Mouse (Mus musculus) Patski (cell line): Measurements from ENCODE around the gene Cd151. TPM values are rescaled to one million over a fixed set of nuclear protein-coding genes. Genes with fewer than 3 reads are reported as not detected.
"Not testable (repeated sequence)": the region's sequence is repeated elsewhere in the genome, so short reads cannot be mapped to it uniquely, and the experiment has no call there.

Experiments
- ATAC-seq: fragments of 100-300 bp; one replicate; pipeline ENCODE4 v1.8.0; 2021
- CTCF ChIA-PET: fragments of 350-600 bp; sonication (Branson Sonifier 250); formaldehyde crosslinking; loops from one replicate; lab custom pipeline; 2022; ENCODE audit warnings: inconsistent platforms; lab: Charles Lee
- POLR2A ChIA-PET: fragments of 350-600 bp; sonication (Branson Sonifier 250); formaldehyde crosslinking; loops from one replicate; lab custom pipeline; 2022; ENCODE audit warnings: antibody characterized with exemption, inconsistent platforms; lab: Charles Lee
- DNase-seq: peaks from one replicate; pipeline ENCODE4 v3.0.0-alpha.2; 2011; ENCODE audit warnings: low read depth, low spot score
- H3K27me3 ChIP-seq: fragments of 371-371 bp; one replicate; pipeline ENCODE4 v1.5.1; 2021
- CTCF ChIP-seq: fragments of 100-300 bp; IDR thresholded peaks from one replicate; pipeline ENCODE4 v1.5.1; 2021
- in situ Hi-C: fragments of 300-500 bp; cut with MboI; formaldehyde crosslinking; loops from 3 replicates; pipeline ENCODE4 v1.11.1; 2018; ENCODE audit warnings: low pct_unique_long_range_greater_than_20kb, mixed read lengths
- polyA plus RNA-seq: library from polyadenylated mRNA; unstranded; gene quantifications from one replicate; pipeline ENCODE4 v1.2.3, GENCODE M21; 2021

Cd151 gene
- polyA plus RNA-seq, 1 experiment from 2014 or later: 551 TPM

GRCm38 (mm10) chr7:141443081-141443821, 23.9 kb upstream of the Cd151 start:
- ChIA-PET CTCF (interaction anchor here (1.2 to 2.1 kb wide), 5 partner anchors 14 to 101 kb away, joined by 3 to 11 read pairs (median 4); partner anchors contain the start of genes Cend1 and Gatd1), POLR2A (interaction anchor here (1.4 kb wide), 1 partner anchor 34 kb away, joined by 3 read pairs; no protein-coding TSS in a partner anchor)
- in situ Hi-C loops: no loop called here
- H3K27me3 ChIP-seq: no peaks in the 10 kb centered on the region
- TF ChIP-seq CTCF: no peak
- ATAC-seq (peak; percentile 28), DNase-seq (no peak)

DNA sequence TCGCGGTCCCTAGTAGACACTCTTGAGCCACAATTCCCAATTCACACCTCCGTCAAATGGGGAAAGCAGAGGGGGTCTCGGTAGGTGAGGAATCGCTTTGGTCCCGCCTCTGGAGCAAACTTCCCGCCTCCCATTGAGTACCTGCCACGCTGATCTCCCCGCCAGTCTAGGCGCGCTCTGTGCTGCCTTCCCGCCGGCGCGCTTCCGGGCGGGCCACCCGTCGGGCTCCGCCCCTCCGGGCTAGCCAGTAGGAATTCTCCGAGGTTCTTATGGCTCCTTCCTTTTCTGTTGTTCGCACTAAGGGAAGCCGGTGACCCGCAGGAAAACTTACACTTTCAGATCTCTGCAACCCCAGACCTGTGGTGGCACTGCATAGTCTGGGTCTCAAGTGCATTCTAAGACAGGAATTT, 23.4 kb upstream of the Cd151 start, which contains the start of gene Pidd1:
Gene Pidd1, minus strand, starts transcription at position 198 of the 410 bp plus-strand sequence.
- TF ChIP-seq CTCF: no peak
- POLR2A ChIA-PET: interaction anchor here (1.4 kb wide), 2 partner anchors 25 to 33 kb away, joined by 3 to 4 read pairs; no protein-coding TSS in a partner anchor
- CTCF ChIA-PET: interaction anchor here (1.2 to 1.8 kb wide), 3 partner anchors 15 to 36 kb away, joined by 3 to 6 read pairs (median 4); partner anchors contain the start of gene Cend1
- DNase-seq (no peak), ATAC-seq (peak; percentile 59)
- in situ Hi-C loops: no loop called here
- H3K27me3 ChIP-seq: no peaks in the 10 kb centered on the region

DNA sequence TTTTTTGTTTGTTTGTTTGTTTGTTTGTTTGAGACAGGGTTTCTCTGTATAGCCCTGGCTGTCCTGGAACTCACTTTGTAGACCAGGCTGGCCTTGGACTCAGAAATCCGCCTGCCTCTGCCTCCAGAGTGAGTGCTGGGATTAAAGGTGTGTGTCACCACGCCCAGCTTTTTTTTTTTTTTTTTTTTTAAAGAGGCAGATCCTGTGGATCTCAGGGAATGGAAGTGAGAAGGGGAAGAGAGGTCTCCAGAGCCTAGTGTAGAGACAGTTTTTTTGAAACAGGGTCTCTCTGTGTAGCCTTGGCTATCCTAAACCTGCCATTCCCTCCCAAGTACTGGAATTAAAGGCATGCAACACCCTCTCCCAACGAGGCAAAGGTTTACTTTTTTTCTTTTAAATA, 20.8 kb upstream of the Cd151 start:
- DNase-seq, CTCF ChIA-PET, in situ Hi-C loops, H3K27me3 ChIP-seq, ATAC-seq: not testable (repeated sequence)
- POLR2A ChIA-PET: interaction anchor here (0.8 to 1.1 kb wide), 2 partner anchors 10 to 22 kb away, joined by 3 read pairs; no protein-coding TSS in a partner anchor

DNA sequence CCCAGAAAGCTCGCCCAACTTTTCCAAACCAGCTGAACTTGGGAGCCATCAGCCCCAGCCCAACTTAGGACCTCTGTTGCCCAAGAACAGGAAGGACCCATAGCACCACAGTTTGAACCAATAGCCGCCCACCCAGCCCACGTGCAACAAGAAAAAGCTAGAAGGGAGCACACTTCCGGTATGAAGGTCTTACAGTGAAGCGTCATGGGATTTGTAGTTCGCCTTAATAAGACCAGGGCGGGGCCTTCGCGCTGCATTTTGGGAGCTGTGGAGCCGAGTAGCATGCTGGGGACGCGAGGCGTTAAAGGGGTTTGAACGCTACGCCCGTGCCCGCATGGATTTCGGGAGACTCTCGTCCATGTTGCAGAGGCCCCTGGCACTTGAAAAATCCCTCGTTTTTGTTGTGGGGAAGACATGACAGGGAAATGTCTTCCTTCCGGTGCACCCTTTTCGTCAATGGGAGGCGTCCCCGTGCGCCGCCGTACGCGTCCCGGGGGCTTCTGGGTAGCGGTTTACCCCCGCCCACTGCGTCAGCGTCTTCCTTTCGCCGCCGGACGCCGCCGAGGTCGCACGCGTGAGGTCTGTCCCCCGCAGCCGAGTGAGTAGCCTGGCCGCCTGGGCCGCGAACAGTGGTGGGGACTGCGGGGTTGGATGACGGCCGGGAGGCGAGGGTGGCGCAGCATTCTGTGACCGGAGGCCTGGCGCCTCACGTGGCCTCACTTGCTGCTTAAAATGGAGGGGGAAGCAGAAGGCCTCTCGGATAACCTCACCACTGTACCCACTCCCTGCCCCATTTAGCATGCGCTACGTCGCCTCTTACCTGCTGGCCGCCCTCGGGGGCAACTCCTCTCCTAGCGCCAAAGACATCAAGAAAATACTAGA, 19.8 kb upstream of the Cd151 start, which contains the start of gene Rplp2:
Gene Rplp2, plus strand, starts transcription at position 261 of the 882 bp plus-strand sequence.
- ATAC-seq: peak; percentile 74

DNA sequence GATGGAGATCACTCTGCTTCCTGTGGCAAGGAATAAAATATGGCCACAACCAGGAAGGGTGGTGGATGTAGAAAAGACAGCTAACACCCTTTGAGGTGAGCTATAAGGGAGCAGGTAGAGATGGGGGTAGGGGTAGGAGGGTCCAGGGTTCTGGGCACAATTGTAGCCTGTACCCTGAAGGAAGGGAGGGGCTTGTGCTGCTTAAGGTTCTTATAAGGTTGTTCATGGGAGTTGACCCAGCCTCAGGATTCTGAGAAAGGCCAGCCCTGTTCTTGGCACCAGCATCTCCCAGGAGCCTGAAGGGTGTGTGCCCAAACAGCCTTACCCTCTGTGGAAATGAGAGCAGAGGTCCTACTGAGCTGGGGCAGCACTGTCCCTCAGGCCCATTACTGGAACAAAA, 15.3 kb upstream of the Cd151 start:
- CTCF ChIA-PET: interaction anchor here (1.3 to 3.4 kb wide), 2 partner anchors 17 to 29 kb away, joined by 3 to 11 read pairs; no protein-coding TSS in a partner anchor
- no peak for DNase-seq
- TF ChIP-seq CTCF: no peak
- POLR2A ChIA-PET: no interaction called here
- H3K27me3 ChIP-seq: no peaks in the 10 kb centered on the region
- in situ Hi-C loops: loop anchor here (5.0 to 25.0 kb wide), 2 partner anchors 40 to 935 kb away; partner anchors contain the start of genes Ctsd, Gatd1 and Gm49369
- no peak for ATAC-seq

More for the DNA sequence above, 19.8 kb upstream of the Cd151 start, which contains the start of gene Rplp2:
- no peak for DNase-seq
- TF ChIP-seq CTCF: no peak
- POLR2A ChIA-PET: interaction anchor here (0.8 to 1.1 kb wide), 2 partner anchors 9 to 21 kb away, joined by 3 read pairs; no protein-coding TSS in a partner anchor
- no peaks in the 10 kb centered on the region for H3K27me3 ChIP-seq
- CTCF ChIA-PET: interaction anchor here (1.4 kb wide), 1 partner anchor 39 kb away, joined by 3 read pairs; no protein-coding TSS in a partner anchor
- in situ Hi-C loops: no loop called here

- DNase-seq (no peak), ATAC-seq (no peak)
- no peaks in the 10 kb centered on the region for H3K27me3 ChIP-seq
- in situ Hi-C loops: loop anchor here (5.0 to 25.0 kb wide), 2 partner anchors 41 to 934 kb away; partner anchors contain the start of genes Ctsd, Gatd1 and Gm49369
- CTCF ChIA-PET: interaction anchor here (1.3 to 3.4 kb wide), 2 partner anchors 15 to 17 kb away, joined by 3 to 11 read pairs; no protein-coding TSS in a partner anchor
- POLR2A ChIA-PET: interaction anchor here (0.9 to 6.5 kb wide), 2 partner anchors 14 to 15 kb away, joined by 4 to 47 read pairs; partner anchors contain the start of gene Cd151
- no peak for TF ChIP-seq CTCF
Observed at GRCm38 (mm10) chr7:141453636-141454035, 13.6 kb upstream of the Cd151 start.

GRCm38 (mm10) chr7:141454967-141455551, 12.1 kb upstream of the Cd151 start, which contains the start of gene Pnpla2:
TSS of gene Pnpla2 (plus strand) at chr7:141455198.
- ChIA-PET POLR2A (interaction anchor here (0.9 to 6.5 kb wide), 4 partner anchors 13 to 25 kb away, joined by 3 to 47 read pairs (median 4); partner anchors contain the start of gene Cd151), CTCF (interaction anchor here (1.1 to 1.3 kb wide), 2 partner anchors 14 to 17 kb away, joined by 3 read pairs; no protein-coding TSS in a partner anchor)
- no peak for DNase-seq
- H3K27me3 ChIP-seq: no peaks in the 10 kb centered on the region
- peak; percentile 77 for ATAC-seq
- TF ChIP-seq CTCF: no peak
- in situ Hi-C loops: loop anchor here (5.0 to 25.0 kb wide), 2 partner anchors 43 to 932 kb away; partner anchors contain the start of genes Ctsd, Gatd1 and Gm49369

- no peak for DNase-seq
- peak; percentile 29 for ATAC-seq
Observed at GRCm38 (mm10) chr7:141455610-141456314, 11.4 kb upstream of the Cd151 start.

More at GRCm38 (mm10) chr7:141455610-141456314, 11.4 kb upstream of the Cd151 start:
- ChIA-PET POLR2A (interaction anchor here (1.2 to 6.5 kb wide), 5 partner anchors 9 to 24 kb away, joined by 3 to 47 read pairs (median 4); partner anchors contain the start of gene Cd151), CTCF (interaction anchor here (1.1 to 1.3 kb wide), 2 partner anchors 14 to 17 kb away, joined by 3 read pairs; no protein-coding TSS in a partner anchor)
- no peaks in the 10 kb centered on the region for H3K27me3 ChIP-seq
- no peak for TF ChIP-seq CTCF
- in situ Hi-C loops: loop anchor here (25.0 kb wide), 1 partner anchor 932 kb away; the partner anchor contains the start of genes Ctsd and Gm49369
